Mouse (Mus musculus) midbrain, embryonic 11.5 days (tissue): ENCODE results near the gene Atrn. TPM values are rescaled to one million over a fixed set of nuclear protein-coding genes. Genes with fewer than 3 reads are reported as not detected.

Experiments used
- ATAC-seq: fragments of 200-750 bp; cut with Nextera tagmentation; 2 replicates; pipeline ENCODE4 v1.8.0; 2017; ENCODE audit warnings: moderate TSS enrichment, moderate library complexity; ENCODE audit not compliant: low FRiP score
- DNase-seq: peaks from one replicate; pipeline ENCODE4 v3.0.0; 2015; ENCODE audit warnings: low spot score; ENCODE audit errors: missing footprints
- H3K27ac ChIP-seq: fragments of 300-500 bp; sonication (generic); 2 replicates; pipeline ENCODE4 v1.5.1; 2014; ENCODE audit warnings: low read depth, low read length
- H3K27me3 ChIP-seq: fragments of 300-500 bp; sonication (generic); 2 replicates; pipeline ENCODE4 v1.6.1; 2014; ENCODE audit warnings: mild to moderate bottlenecking, low read length, moderate library complexity, mixed read lengths; ENCODE audit not compliant: control insufficient read depth, insufficient read depth
- H3K36me3 ChIP-seq: fragments of 300-500 bp; sonication (generic); 2 replicates; pipeline ENCODE4 v1.6.1; 2014; ENCODE audit warnings: mild to moderate bottlenecking, low read length, moderate library complexity, mixed read lengths; ENCODE audit not compliant: control insufficient read depth, insufficient read depth
- H3K4me1 ChIP-seq: fragments of 300-500 bp; sonication (generic); 2 replicates; pipeline ENCODE4 v1.6.1; 2014; ENCODE audit warnings: low read length; ENCODE audit not compliant: control insufficient read depth, insufficient read depth
- H3K4me2 ChIP-seq: fragments of 300-500 bp; sonication (generic); 2 replicates; pipeline ENCODE4 v1.6.1; 2014; ENCODE audit warnings: mild to moderate bottlenecking, moderate library complexity
- H3K4me3 ChIP-seq: fragments of 300-500 bp; sonication (generic); 2 replicates; pipeline ENCODE4 v1.5.1; 2014; ENCODE audit warnings: low read depth, low read length
- H3K9ac ChIP-seq: fragments of 300-500 bp; sonication (generic); 2 replicates; pipeline ENCODE4 v1.6.1; 2014; ENCODE audit warnings: low read length
- H3K9me3 ChIP-seq: fragments of 300-500 bp; sonication (generic); 2 replicates; pipeline ENCODE4 v1.6.1; 2016; ENCODE audit warnings: low read length; ENCODE audit not compliant: control insufficient read depth
- WGBS: fragments of 180-500 bp; shearing (Covaris S2); extraction: QIAGEN DNeasy Blood & Tissue Kit; methylation state at CpG from one replicate; pipeline ENCODE4 v1.1.7; 2014; 5-methylcytosine and 5-hydroxymethylcytosine counted together
- polyA plus RNA-seq: library from polyadenylated mRNA; unstranded; fragments of >200 nt; fragmentation: Nextera tagmentation; extraction: Ambion mirVana; gene quantifications from 2 replicates; pipeline ENCODE4 v1.2.1, GENCODE M21; 2014

The Atrn gene
- polyA plus RNA-seq, 1 experiment from 2014 or later, result 9.2 TPM

- Histone ChIP-seq H3K4me1 (peaks cover 14% of the 10 kb centered on the region), H3K4me2 (peak overlapping the region; percentile 87), H3K4me3 (peak overlapping the region; percentile 99), H3K36me3 (no peaks in the 10 kb centered on the region), H3K27ac (peak overlapping the region; percentile 25), H3K27me3 (no peaks in the 10 kb centered on the region), H3K9me3 (no peaks in the 10 kb centered on the region), H3K9ac (peak overlapping the region; percentile 88)
- under 1% methylated on average over 48 of the region's 58 CpGs for WGBS
- peak; percentile 69 for ATAC-seq
- DNase-seq, result peak; percentile 92
Observed at GRCm38 (mm10) chr2:130906584-130907315, 455 bp downstream of the Atrn start.

GRCm38 (mm10) chr2:130911691-130912090 is 5.4 kb downstream of the Atrn start:
- no peaks in the 10 kb centered on the region for H3K9me3 ChIP-seq
- no peak overlapping the region for H3K9ac ChIP-seq
- peaks cover 8% of the 10 kb centered on the region for H3K4me1 ChIP-seq
- H3K27me3 ChIP-seq, result no peaks in the 10 kb centered on the region
- H3K4me3 ChIP-seq, result no peak overlapping the region
- H3K4me2 ChIP-seq, result no peak overlapping the region
- WGBS, result 81% methylated on average over 1 of the region's 1 CpGs
- H3K27ac ChIP-seq, result no peak overlapping the region
- no peaks in the 10 kb centered on the region for H3K36me3 ChIP-seq
- ATAC-seq (no peak), DNase-seq (peak; percentile 19)

DNA sequence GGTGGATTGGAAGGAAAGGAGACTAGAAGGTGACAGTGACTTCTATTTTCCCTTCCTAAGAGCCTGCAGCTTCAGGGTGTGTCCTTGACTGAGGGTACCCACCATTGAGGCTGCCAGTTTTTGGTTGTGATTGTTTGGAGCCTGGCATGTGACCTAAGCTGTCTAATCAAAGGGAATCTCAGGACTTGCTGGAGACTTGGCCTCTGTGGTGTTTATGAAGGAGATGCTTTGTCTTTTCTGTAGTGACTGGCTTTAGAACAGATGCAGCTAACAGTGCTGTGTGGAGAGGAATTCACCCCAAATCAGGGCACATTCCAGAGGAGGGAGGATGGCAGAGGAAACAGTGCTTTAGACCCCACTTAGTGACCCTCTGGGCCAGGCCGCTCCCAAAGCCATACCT is 8.6 kb downstream of the Atrn start:
- Histone ChIP-seq H3K27ac (no peak overlapping the region), H3K9ac (no peak overlapping the region), H3K4me2 (no peak overlapping the region), H3K36me3 (no peaks in the 10 kb centered on the region), H3K4me3 (no peak overlapping the region), H3K9me3 (no peaks in the 10 kb centered on the region), H3K4me1 (no peaks in the 10 kb centered on the region), H3K27me3 (no peaks in the 10 kb centered on the region)
- DNase-seq (no peak), ATAC-seq (no peak)
- 79% methylated on average over 1 of the region's 1 CpGs for WGBS

DNA sequence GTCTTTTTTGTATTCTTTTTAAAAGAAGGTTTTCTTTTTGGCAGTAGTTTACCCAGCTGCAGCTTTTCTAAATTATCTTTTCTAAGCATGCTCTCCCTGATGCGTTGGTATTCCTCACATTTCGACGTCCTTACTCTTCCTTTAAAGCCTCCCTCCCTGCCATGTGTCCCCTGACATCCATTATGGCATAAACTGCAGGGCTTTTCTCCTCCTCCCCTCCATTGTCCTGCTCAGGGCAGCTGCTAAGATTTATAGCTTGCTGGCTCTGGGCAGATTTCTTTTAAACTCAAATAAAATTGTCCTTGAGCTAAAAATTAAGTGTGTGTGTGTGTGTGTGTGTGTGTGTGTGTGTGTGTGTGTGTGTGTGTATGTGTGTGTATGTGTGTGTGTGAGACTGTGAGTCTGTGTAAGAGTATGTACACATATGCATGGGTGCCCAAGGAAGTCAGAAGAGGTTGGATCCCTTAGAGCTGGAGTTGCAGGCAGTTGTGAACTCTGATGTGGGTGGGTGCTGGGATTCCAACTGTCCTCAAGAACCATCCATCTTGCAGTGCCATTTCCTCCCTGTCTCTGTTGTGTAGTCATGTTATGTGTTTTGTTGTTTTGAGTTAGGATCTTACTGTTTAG is 10.3 kb downstream of the Atrn start:
- Histone ChIP-seq H3K4me3 (no peak overlapping the region), H3K36me3 (no peaks in the 10 kb centered on the region), H3K4me1 (no peaks in the 10 kb centered on the region), H3K4me2 (no peak overlapping the region), H3K9me3 (no peaks in the 10 kb centered on the region), H3K27me3 (no peaks in the 10 kb centered on the region), H3K9ac (no peak overlapping the region), H3K27ac (no peak overlapping the region)
- 74% methylated on average over 3 of the region's 3 CpGs for WGBS
- DNase-seq, result peak; percentile 21
- ATAC-seq, result no peak

DNA sequence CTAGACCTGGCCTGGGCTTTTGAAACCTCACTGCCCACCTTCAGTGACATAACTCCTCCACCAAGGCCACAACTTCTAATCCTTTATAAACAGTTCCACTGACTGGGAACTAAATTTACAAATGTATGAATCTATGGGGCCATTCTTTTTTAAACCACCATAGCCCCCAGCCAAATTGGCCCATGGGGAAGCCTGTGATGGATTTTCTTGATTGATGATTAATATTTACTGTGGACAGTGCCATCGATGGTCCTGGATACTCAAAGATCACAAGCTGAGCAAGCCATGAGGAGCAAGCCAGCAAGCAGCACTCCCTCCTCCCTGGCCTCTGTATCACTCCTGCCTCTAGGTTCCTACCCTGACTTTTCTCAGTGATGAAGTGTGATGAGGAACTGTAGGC is 11.4 kb downstream of the Atrn start:
- Histone ChIP-seq H3K4me1 (no peaks in the 10 kb centered on the region), H3K9me3 (no peaks in the 10 kb centered on the region), H3K36me3 (no peaks in the 10 kb centered on the region), H3K9ac (no peak overlapping the region), H3K4me2 (no peak overlapping the region), H3K27ac (no peak overlapping the region), H3K4me3 (no peak overlapping the region), H3K27me3 (no peaks in the 10 kb centered on the region)
- WGBS, result 96% methylated on average over 1 of the region's 1 CpGs
- no peak for ATAC-seq
- DNase-seq, result peak; percentile 77

- Histone ChIP-seq H3K9ac (no peak overlapping the region), H3K4me1 (no peaks in the 10 kb centered on the region), H3K4me2 (no peak overlapping the region), H3K27ac (no peak overlapping the region), H3K36me3 (no peaks in the 10 kb centered on the region), H3K9me3 (no peaks in the 10 kb centered on the region), H3K4me3 (no peak overlapping the region), H3K27me3 (no peaks in the 10 kb centered on the region)
- 79% methylated on average over 5 of the region's 5 CpGs for WGBS
- ATAC-seq (no peak), DNase-seq (peak; percentile 64)
Observed at GRCm38 (mm10) chr2:130919062-130919593, 12.8 kb downstream of the Atrn start.

DNA sequence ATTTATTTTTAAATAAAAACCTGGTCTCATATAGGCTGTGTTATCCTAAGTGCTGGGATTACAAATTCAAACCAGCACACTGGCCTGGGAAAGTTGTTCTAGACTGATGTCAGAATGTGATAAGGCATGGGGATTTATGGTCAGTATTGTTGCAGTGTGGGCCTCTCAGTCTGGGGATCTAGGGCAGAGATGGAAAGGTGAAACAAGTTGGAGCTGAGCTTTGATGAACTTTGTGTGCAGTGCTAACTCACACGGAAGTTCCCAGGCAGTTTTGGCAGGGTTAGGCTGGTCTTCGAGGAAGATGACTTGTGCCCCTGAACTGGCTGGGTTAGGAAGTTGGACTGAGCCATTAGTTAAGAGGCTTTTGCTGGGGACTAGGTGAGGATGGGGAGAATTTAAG is 18.7 kb downstream of the Atrn start:
- WGBS, result 78% methylated on average over 2 of the region's 2 CpGs
- H3K27me3 ChIP-seq, result no peaks in the 10 kb centered on the region
- no peak overlapping the region for H3K9ac ChIP-seq
- H3K4me1 ChIP-seq, result no peaks in the 10 kb centered on the region
- no peak overlapping the region for H3K27ac ChIP-seq
- no peak for ATAC-seq
- no peaks in the 10 kb centered on the region for H3K36me3 ChIP-seq
- no peaks in the 10 kb centered on the region for H3K9me3 ChIP-seq
- H3K4me2 ChIP-seq, result no peak overlapping the region
- H3K4me3 ChIP-seq, result no peak overlapping the region
- DNase-seq, result peak; percentile 70

- DNase-seq, result peak; percentile 60
Observed at GRCm38 (mm10) chr2:130928031-130928430, 21.7 kb downstream of the Atrn start.

DNA sequence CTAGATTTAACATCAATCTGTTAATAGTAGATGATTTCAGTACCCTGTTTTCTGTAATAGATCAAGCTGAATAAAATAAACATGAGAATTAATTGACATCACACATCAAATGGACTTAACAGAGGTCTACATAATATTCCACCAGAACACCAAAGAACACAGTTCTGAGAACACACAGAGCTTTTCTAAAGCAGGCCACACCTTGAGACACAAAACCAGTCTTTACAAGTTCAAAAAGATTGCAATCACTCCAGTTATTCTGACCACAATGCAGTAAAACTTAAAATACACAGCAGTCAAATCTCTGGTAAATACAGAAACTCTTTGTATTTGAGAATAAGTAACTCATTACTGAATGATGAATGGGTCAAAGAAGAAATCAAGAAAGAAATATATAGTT is 22.2 kb downstream of the Atrn start:
- Histone ChIP-seq H3K9me3 (no peaks in the 10 kb centered on the region), H3K4me3 (no peak overlapping the region), H3K9ac (no peak overlapping the region), H3K27ac (no peak overlapping the region), H3K4me2 (no peak overlapping the region), H3K4me1 (no peaks in the 10 kb centered on the region), H3K36me3 (no peaks in the 10 kb centered on the region), H3K27me3 (no peaks in the 10 kb centered on the region)
- DNase-seq, result no peak
- no peak for ATAC-seq

More at GRCm38 (mm10) chr2:130928031-130928430, 21.7 kb downstream of the Atrn start:
- no peak overlapping the region for H3K27ac ChIP-seq
- H3K4me1 ChIP-seq, result no peaks in the 10 kb centered on the region
- no peak for ATAC-seq
- no peak overlapping the region for H3K4me3 ChIP-seq
- no peaks in the 10 kb centered on the region for H3K36me3 ChIP-seq
- H3K9ac ChIP-seq, result no peak overlapping the region
- H3K9me3 ChIP-seq, result no peaks in the 10 kb centered on the region
- 89% methylated on average over 4 of the region's 4 CpGs for WGBS
- H3K27me3 ChIP-seq, result no peaks in the 10 kb centered on the region
- H3K4me2 ChIP-seq, result no peak overlapping the region
